In the genomic region with DNA sequence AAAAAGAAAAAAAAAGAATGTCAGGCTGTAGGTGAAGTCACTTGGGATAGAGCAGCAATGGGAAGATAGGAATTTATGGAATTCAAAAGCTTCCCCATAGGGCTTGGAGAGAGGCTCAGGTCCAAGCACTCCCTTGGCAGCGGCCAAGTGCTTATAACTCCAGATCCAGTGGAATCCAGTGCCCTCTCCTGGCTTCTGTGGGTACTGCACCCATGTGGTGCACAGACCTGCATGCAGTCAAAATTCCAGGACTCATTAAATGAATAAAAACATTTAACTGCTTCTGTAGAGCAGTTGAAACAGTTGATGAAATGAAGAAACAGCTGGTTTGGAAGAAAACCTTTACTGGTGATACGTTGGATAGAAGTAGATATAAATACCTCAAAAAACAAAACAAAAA, we compare ENCODE assay signal across 11 mouse cellular contexts.
DNase-seq lines count a peak whose midpoint lies in the region; ATAC-seq and TF ChIP-seq lines count a peak whose summit lies in the region.
"Had no signal": no experiment of that assay in that cellular context is flagged by ENCODE, and none has a peak within 500 bp of the region (broad histone marks: within the 10 kb centered on the region; RNA-seq: fewer than 3 reads in every experiment).

No protein-coding gene starts in this region.

- H3K36me3 ChIP-seq in heart, embryonic 12.5 days: no peaks in the 10 kb centered on the region
- no peaks in the 10 kb centered on the region for H3K36me3 ChIP-seq in spleen, adult 2 months (ENCODE audit: control insufficient read depth, insufficient read depth, low read length)
- H3K36me3 ChIP-seq: embryonic facial prominence, embryonic 15.5 days had no signal

- H3K4me2 ChIP-seq in heart, embryonic 12.5 days: no peak overlapping the region
- H3K4me2 ChIP-seq: embryonic facial prominence, embryonic 15.5 days had no signal

- H3K27ac ChIP-seq in heart, embryonic 12.5 days (ENCODE audit: poor library complexity, severe bottlenecking): no peak overlapping the region
- no peak overlapping the region for H3K27ac ChIP-seq in spleen, adult 2 months (ENCODE audit: insufficient read depth, low read length)
- H3K27ac ChIP-seq: embryonic facial prominence, embryonic 15.5 days had no signal

- peak; percentile 35 for DNase-seq in heart, postnatal 4 days
- DNase-seq in spleen, adult 2 months (ENCODE audit: low read depth in 1 of 2, low spot score in 2 of 2): no peak
- no peak for DNase-seq in spleen, adult 12 weeks (ENCODE audit: low spot score)
- DNase-seq in ZHBTc4 (ENCODE audit: low read depth, low spot score): peak; percentile 90
- peak; percentile 18 to 21 for DNase-seq in thymus, postnatal 36 days
- no peak for DNase-seq in right cerebral cortex, postnatal 25 days
- no peak for DNase-seq in right cerebral cortex, adult 2 months (ENCODE audit: low spot score in 2 of 2)
- DNase-seq: gastrocnemius, postnatal 25 days had no signal

- no peaks in the 10 kb centered on the region for H3K4me1 ChIP-seq in heart, embryonic 12.5 days (replicated peaks)
- no peaks in the 10 kb centered on the region for H3K4me1 ChIP-seq in spleen, adult 2 months (ENCODE audit: control insufficient read depth, insufficient read depth, insufficient read length)
- H3K4me1 ChIP-seq: embryonic facial prominence, embryonic 15.5 days had no signal

- WGBS in heart, embryonic 12.5 days: 77% methylated on average over 2 of the region's 2 CpGs
- WGBS in spleen, adult 2 months: 97% methylated on average over 2 of the region's 2 CpGs

- no peak for TF ChIP-seq POLR2A in spleen, adult 2 months (IDR thresholded peaks at IDR 0.05; ENCODE audit: low read depth, low read length)

- peak; percentile 4; the same call in 1 of the 2 replicates for TF ChIP-seq CTCF in spleen, adult 2 months (IDR thresholded peaks at IDR 0.05; ENCODE audit: extremely low read depth, insufficient read depth, insufficient read length, insufficient replicate concordance)

- no peaks in the 10 kb centered on the region for H3K27me3 ChIP-seq in heart, embryonic 12.5 days (replicated peaks)
- H3K27me3 ChIP-seq in spleen, adult 2 months (ENCODE audit: control insufficient read depth, insufficient read depth, low read length): no peaks in the 10 kb centered on the region
- H3K27me3 ChIP-seq: embryonic facial prominence, embryonic 15.5 days had no signal

- H3K9ac ChIP-seq in heart, embryonic 12.5 days: no peak overlapping the region
- H3K9ac ChIP-seq: embryonic facial prominence, embryonic 15.5 days had no signal

- peaks cover 3% of the 10 kb centered on the region for H3K9me3 ChIP-seq in heart, embryonic 12.5 days (replicated peaks)
- H3K9me3 ChIP-seq: embryonic facial prominence, embryonic 15.5 days had no signal

- H3K4me3 ChIP-seq in heart, embryonic 12.5 days: no peak overlapping the region
- H3K4me3 ChIP-seq in spleen, adult 2 months (ENCODE audit: extremely low read depth, insufficient read depth, insufficient read length): no peak overlapping the region
- H3K4me3 ChIP-seq: embryonic facial prominence, embryonic 15.5 days had no signal

- no peak for ATAC-seq in heart, embryonic 12.5 days (ENCODE audit: insufficient number of reproducible peaks, low FRiP score)
- ATAC-seq: hindbrain, embryonic 16.5 days had no signal

Comparison
In these comparisons a context has a peak if more than half of its experiments do, and no peak if none do; other contexts are left out.
1. DNase-seq: peak in heart, postnatal 4 days (single experiment), ZHBTc4 (single experiment) and thymus, postnatal 36 days (2 of 2); none in spleen, adult 2 months (0 of 2), spleen, adult 12 weeks (single experiment), right cerebral cortex, postnatal 25 days (single experiment) and right cerebral cortex, adult 2 months (0 of 2).